ENCODE assay signal across 26 mouse cellular contexts in genomic region chr2:52654541-52654940, GRCm38 (mm10). TPM values are rescaled to one million over a fixed set of nuclear protein-coding genes. Genes with fewer than 3 reads are reported as not detected.
"Had no signal": no experiment of that assay in that cellular context is flagged by ENCODE, and none has a peak within 500 bp of the region (broad histone marks: within the 10 kb centered on the region; RNA-seq: fewer than 3 reads in every experiment).

No protein-coding gene starts in this region.

- H3K4me3 ChIP-seq: gastrocnemius, adult 2 months; heart, adult 2 months; heart, embryonic 13.5 days; heart, embryonic 15.5 days; hindbrain, embryonic 12.5 days; intestine, embryonic 15.5 days; layer of hippocampus, adult 2 months; limb, embryonic 13.5 days; limb, embryonic 15.5 days; liver, embryonic 12.5 days had no signal

- DNase-seq: gastrocnemius, adult 2 months; gastrocnemius, postnatal 10 days; gastrocnemius, postnatal 25 days; heart, adult 2 months; heart, postnatal 14 days; heart, postnatal 36 days; kidney, adult 18-20 months; kidney, adult 8-10 months; kidney, postnatal 10 days; kidney, postnatal 25 days; kidney, postnatal 4 days; layer of hippocampus, adult 9-11 months; layer of hippocampus, postnatal 36 days; left cerebral cortex, postnatal 4 days had no signal

- H3K4me1 ChIP-seq: heart, embryonic 13.5 days; heart, embryonic 15.5 days; hindbrain, embryonic 12.5 days; intestine, embryonic 15.5 days; limb, embryonic 13.5 days; limb, embryonic 15.5 days; liver, embryonic 12.5 days had no signal

- H3K27me3 ChIP-seq: heart, embryonic 13.5 days; heart, embryonic 15.5 days; hindbrain, embryonic 12.5 days; intestine, embryonic 15.5 days; limb, embryonic 13.5 days; limb, embryonic 15.5 days; liver, embryonic 12.5 days had no signal

- H3K36me3 ChIP-seq: heart, embryonic 13.5 days; heart, embryonic 15.5 days; hindbrain, embryonic 12.5 days; intestine, embryonic 15.5 days; limb, embryonic 13.5 days; limb, embryonic 15.5 days; liver, embryonic 12.5 days had no signal

- H3K9me3 ChIP-seq: heart, embryonic 13.5 days; heart, embryonic 15.5 days; hindbrain, embryonic 12.5 days; intestine, embryonic 15.5 days; limb, embryonic 13.5 days; limb, embryonic 15.5 days; liver, embryonic 12.5 days had no signal

- H3K27ac ChIP-seq: gastrocnemius, adult 2 months; heart, adult 2 months; heart, embryonic 13.5 days; heart, embryonic 15.5 days; hindbrain, embryonic 12.5 days; hindbrain, embryonic 14.5 days; intestine, embryonic 15.5 days; layer of hippocampus, adult 2 months; limb, embryonic 13.5 days; limb, embryonic 15.5 days; liver, embryonic 12.5 days; liver, embryonic 14.5 days had no signal

RNA-seq across cellular contexts. Expression of gene Cacnb4, which starts 22.1 kb away (rescaled TPM):
- total RNA-seq: hematopoietic stem cell, adult 5-6 weeks; liver, adult 2 months had no signal
